Mouse (Mus musculus) brain, embryonic 14.5 days (tissue): ENCODE data around the gene Abhd18.

Source experiments
- CTCF ChIP-seq: fragments of 200-500 bp; IDR thresholded peaks from 2 replicates; pipeline ENCODE4 v1.5.1; 2012; ENCODE audit warnings: inconsistent platforms, mild to moderate bottlenecking, moderate library complexity, borderline replicate concordance; ENCODE audit not compliant: insufficient read depth, insufficient read length; ENCODE audit errors: extremely low read depth
- POLR2A ChIP-seq: fragments of 200-500 bp; IDR thresholded peaks from 2 replicates; pipeline ENCODE4 v1.6.1; 2012; ENCODE audit warnings: mild to moderate bottlenecking, inconsistent platforms, borderline replicate concordance; ENCODE audit not compliant: poor library complexity, insufficient read depth, insufficient read length, severe bottlenecking; ENCODE audit errors: extremely low read depth

- TF ChIP-seq CTCF (no peak), POLR2A (no peak)
Measured at GRCm38 (mm10) chr3:40954792-40955191, 108.0 kb downstream of the Abhd18 start.
